Mouse (Mus musculus): Measurements from ENCODE around the gene 3110082I17Rik.

The 3110082I17Rik gene

DNA sequence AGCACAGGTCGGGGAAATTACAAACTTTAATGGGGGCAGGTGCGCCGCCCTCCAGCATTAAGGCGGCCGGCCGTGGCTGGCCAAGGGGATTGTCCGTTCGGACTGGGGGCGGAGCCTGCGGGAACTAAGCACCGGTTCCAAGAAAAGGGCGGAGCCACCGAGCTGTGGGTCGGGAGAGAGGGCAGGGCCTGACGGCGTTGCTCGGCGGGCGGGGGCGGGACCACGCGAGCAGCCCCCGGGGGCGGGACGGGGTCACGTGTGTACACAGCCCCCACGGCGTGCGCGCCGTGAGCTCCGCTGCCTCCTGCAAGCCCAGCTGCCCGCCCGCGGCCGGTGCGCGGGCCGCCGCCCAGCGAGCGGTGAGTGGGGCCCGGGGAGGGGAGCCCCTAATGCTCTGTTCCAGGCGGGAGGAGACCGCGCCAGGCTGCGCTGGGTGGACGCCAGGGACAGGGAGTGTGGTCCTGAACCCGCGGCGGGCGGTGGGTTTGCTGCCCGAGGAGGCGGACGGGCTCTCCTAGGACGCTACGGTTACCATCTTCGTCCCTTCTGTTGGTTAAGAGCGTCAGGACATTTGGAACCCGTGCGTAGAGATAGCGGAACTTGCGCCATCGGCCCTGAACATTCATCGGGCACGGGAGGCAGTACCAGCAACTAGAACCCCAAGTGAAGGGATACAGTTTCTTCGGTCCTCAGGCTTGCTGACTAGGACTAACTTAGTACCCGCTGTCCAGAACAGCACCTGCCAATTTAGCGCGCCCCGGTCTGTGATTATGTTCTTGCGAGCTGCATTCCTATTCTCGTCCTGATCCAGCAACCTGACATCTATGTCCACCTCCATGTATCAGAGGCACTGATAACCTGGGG lies 79.7 kb downstream of the 3110082I17Rik start:
- DNase-seq (ENCODE audit: low read depth, low spot score): peak; percentile 81

GRCm38 (mm10) chr5:139379771-139380384 lies 80.4 kb downstream of the 3110082I17Rik start:
- no peak for DNase-seq (ENCODE audit: low read depth, low spot score)

DNA sequence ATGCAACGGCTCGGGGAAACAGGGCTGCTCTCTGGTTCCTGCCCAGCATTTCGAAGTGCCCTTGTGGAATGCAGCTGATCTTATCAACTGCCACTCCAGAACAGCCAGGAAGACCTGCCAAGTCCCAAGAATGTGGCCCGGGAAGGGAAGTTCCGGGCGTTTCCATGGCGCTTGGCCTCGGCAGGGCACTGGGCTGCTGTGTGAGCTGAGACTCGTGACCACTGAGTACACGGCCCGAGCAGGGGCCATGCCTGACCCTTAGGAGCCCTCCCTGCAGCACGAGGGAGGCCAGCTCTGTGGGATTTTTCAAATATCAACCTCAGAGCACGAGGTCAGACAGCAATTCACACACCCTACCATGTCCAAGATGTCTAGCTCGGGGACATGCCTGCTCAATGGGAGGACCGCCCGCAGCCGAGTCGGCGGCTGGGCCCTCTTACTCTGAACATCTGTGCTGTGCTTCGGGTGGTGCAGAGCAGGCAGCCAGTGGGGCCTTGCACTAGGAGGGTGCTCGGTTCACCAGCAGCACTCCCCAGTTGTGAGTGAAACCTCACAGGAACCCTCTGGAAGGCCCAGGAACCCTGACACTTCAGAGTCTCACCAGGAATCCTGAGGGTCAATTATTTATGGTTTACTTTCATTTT lies 81.2 kb downstream of the 3110082I17Rik start:
- no peak for DNase-seq (ENCODE audit: low read depth, low spot score)

GRCm38 (mm10) chr5:139378271-139378556 lies 82.1 kb downstream of the 3110082I17Rik start:
- no peak for DNase-seq (ENCODE audit: low read depth, low spot score)

DNA sequence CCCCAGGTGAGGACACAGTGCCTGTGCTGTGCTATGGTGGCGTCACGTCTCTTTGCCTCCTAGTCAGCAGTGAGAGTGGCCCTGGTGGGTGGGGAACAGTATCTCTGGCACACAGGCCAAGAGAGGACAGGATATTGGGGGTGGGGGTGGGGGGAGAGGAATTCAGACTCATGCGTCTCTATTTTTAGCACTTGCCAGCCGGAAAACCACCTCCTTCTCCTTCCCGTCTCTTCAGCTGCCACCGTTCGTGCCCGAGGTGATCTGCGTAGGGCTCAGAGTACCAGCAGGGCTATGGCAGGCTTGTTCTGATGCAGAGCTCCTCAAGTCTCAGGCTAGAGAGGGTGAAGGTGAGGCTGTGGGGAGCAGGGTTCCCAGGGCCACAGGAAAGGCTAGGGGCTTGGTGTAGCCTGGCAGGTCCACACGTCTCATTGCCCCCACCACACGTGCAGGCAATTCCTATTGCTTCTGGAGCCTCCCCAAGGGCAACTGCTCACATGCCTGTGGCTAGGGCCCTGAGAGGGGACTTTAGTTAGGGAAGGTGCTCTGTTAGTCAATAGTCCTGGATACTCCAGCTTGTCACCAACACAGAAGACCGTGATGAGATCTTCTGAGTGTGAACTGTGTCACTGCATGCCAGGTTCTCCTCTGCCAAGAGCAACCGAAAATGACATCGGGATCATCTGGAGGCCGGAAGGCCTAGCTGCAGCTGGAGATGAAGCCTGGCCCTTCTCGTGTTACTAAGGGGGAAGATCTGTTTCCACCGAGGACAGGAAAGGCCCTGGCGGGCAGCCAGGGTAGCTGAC lies 82.7 kb downstream of the 3110082I17Rik start, which contains the start of gene Gpr146:
Gene Gpr146 (plus strand): TSS at position 230 of the 803 bp plus-strand sequence.
- DNase-seq (ENCODE audit: low read depth, low spot score): no peak

GRCm38 (mm10) chr5:139374841-139375240 lies 85.5 kb downstream of the 3110082I17Rik start:
- no peak for DNase-seq (ENCODE audit: low read depth, low spot score)

GRCm38 (mm10) chr5:139373889-139374444 lies 86.4 kb downstream of the 3110082I17Rik start:
- no peak for DNase-seq (ENCODE audit: low read depth, low spot score)

DNA sequence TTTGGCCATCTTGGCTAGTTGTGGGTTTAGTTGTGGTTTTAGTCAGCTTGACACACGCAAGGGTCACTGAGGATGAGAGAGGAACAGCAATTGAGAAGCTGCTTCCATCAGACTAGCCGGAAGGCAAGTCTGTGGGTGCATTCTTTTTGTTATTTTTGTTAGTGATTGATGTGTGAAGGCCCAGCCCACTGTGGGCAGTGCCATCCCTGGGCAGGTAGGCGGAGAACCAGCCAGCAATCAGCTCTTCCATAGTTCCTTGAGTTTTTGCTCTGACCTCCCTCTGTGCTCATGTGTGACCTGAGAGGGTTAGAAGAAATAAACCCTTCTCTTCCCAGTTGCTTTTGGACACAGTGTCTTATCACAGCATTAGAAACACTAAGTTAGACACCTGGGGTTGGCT lies 87.2 kb downstream of the 3110082I17Rik start:
- no peak for DNase-seq (ENCODE audit: low read depth, low spot score)

GRCm38 (mm10) chr5:139371631-139372401 lies 88.5 kb downstream of the 3110082I17Rik start:
- peak; percentile 80 for DNase-seq (ENCODE audit: low read depth, low spot score)

GRCm38 (mm10) chr5:139371118-139371517 lies 89.2 kb downstream of the 3110082I17Rik start:
- DNase-seq (ENCODE audit: low read depth, low spot score): no peak

DNA sequence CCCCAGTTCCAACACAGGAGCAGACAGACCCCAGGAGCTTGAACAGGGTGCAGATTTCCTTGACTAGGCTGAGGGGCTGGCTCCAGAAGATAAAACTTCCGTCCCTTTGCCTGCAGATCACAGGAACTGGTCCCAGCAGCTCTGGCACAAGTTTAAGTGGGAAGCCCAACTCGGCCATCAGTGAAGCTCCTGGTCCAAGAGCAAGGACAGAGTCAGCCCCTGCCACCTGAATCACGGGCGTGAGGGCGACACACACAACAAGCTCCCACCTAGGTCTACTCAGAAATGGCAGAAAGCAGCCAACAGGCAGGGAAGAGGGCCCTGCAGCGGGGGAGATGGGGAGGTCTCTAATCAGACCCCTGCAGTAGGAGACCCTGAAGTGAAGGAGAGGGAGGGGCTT lies 90.0 kb downstream of the 3110082I17Rik start:
- no peak for DNase-seq (ENCODE audit: low read depth, low spot score)

GRCm38 (mm10) chr5:139368638-139369320 lies 91.5 kb downstream of the 3110082I17Rik start:
- no peak for DNase-seq (ENCODE audit: low read depth, low spot score)

- no peak for DNase-seq (ENCODE audit: low read depth, low spot score)
Measured at GRCm38 (mm10) chr5:139367884-139368458, 92.4 kb downstream of the 3110082I17Rik start.

DNA sequence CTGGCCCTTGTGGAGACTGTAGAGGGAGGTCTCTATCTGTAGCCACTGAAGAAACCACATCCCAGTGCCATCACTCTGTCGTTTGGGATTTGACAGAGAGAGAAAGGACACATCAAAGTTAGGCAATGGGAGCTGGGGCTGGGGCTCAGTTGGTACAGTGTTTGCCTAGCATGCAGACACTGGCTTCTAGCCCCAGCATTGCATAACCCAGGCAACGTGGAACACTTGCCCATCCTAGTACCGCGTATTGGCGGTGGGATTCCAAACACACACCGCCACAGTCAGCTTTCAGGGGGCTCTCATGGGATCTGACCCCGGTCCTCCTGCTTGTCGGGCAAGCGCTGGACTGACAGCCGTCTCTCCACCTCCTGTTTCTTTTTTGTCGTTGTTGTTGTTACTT lies 93.8 kb downstream of the 3110082I17Rik start:
- DNase-seq (ENCODE audit: low read depth, low spot score): no peak

DNA sequence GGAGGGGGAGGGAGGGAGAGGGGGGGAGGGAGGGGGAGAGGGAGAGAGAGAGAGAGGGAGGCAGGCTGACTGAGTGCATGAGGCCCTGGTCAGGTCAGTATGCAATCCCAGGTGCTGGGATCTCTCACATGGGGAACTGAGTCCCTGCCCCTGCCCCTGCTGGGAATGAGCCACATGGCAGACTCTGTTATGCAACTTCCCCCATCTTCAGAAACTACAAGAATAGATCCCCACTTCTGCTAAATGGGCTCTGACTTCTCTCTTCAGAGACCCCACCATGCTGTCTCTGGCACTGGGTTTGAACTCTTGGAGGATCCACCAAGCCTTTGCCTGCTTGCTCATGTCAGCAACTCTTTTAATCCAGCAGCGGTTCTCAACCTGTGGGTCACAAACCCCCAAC lies 94.5 kb downstream of the 3110082I17Rik start:
- DNase-seq (ENCODE audit: low read depth, low spot score): no peak

DNA sequence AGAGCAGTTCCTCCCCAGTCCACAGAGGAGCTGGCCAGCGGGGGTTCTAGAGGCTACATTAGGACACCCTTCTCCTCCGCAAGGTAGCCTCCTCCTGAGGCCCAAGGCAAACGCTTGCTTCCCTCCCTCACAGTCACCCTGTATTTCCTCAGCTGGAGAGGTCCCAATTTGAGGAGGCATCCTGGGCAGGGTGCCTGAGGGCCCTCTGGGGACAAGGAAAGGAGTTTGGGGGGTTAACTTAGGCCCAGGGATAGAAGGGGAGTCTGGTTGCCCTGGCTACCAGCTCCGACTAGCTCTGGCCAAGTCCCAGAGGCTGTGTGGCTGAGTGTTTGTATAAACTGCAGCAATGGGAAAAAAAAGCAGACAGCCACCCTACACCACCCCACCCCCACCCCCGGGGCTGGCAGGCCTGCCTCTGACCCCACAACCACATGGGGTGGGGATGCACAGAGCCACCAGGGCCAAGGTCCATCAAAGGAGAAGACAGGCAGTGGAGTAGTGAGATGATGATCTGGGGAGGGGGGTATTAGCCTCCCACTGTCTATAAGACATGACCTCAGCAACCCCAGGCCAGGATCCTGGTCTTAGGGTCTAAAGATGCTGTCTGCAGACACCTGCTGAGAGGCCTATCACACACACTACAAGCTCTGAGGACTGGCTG lies 95.3 kb downstream of the 3110082I17Rik start:
- DNase-seq (ENCODE audit: low read depth, low spot score): no peak

GRCm38 (mm10) chr5:139364260-139364910 lies 95.9 kb downstream of the 3110082I17Rik start:
- peak; percentile 65 for DNase-seq (ENCODE audit: low read depth, low spot score)

- DNase-seq (ENCODE audit: low read depth, low spot score): no peak
Measured at GRCm38 (mm10) chr5:139363858-139364257, 96.5 kb downstream of the 3110082I17Rik start.

- DNase-seq (ENCODE audit: low read depth, low spot score): no peak
Measured at GRCm38 (mm10) chr5:139359244-139359643, 101.1 kb downstream of the 3110082I17Rik start.
